Mouse (Mus musculus): ENCODE results near the gene Frrs1. TPM values are rescaled to one million over a fixed set of nuclear protein-coding genes. Genes with fewer than 3 reads are reported as not detected.
"Not testable (repeated sequence)": the region's sequence is repeated elsewhere in the genome, so short reads cannot be mapped to it uniquely, and the experiment has no call there.

Gene Frrs1
- polyA plus RNA-seq (2012; rRNA removed): 2.9 and 4.0 TPM in 2 replicates

GRCm38 (mm10) chr3:116858941-116859685 lies at the start of gene Frrs1:
Gene Frrs1 (plus strand): TSS chr3:116859464.
- TF ChIP-seq CTCF (IDR thresholded peaks at IDR 0.05; ENCODE audit: borderline replicate concordance, extremely low read depth, insufficient read depth, insufficient read length) (no peak), POLR2A (IDR thresholded peaks at IDR 0.05; ENCODE audit: borderline replicate concordance, extremely low read depth, insufficient read depth, insufficient read length, poor library complexity, severe bottlenecking) (no peak)
- no peak for DNase-seq (ENCODE audit: low read depth)

GRCm38 (mm10) chr3:116810351-116810750 lies 48.9 kb upstream of the Frrs1 start:
- DNase-seq (ENCODE audit: low read depth): not testable (repeated sequence)

GRCm38 (mm10) chr3:116812946-116813345 lies 46.3 kb upstream of the Frrs1 start:
- DNase-seq (ENCODE audit: low read depth): no peak
- TF ChIP-seq CTCF (IDR thresholded peaks at IDR 0.05; ENCODE audit: borderline replicate concordance, extremely low read depth, insufficient read depth, insufficient read length) (no peak), POLR2A (IDR thresholded peaks at IDR 0.05; ENCODE audit: borderline replicate concordance, extremely low read depth, insufficient read depth, insufficient read length, poor library complexity, severe bottlenecking) (no peak)

- TF ChIP-seq POLR2A (IDR thresholded peaks at IDR 0.05; ENCODE audit: borderline replicate concordance, extremely low read depth, insufficient read depth, insufficient read length, poor library complexity, severe bottlenecking): no peak
- TF ChIP-seq CTCF (IDR thresholded peaks at IDR 0.05; ENCODE audit: borderline replicate concordance, extremely low read depth, insufficient read depth, insufficient read length): no peak
- peak; percentile 13 for DNase-seq (ENCODE audit: low read depth)
Measured at GRCm38 (mm10) chr3:116815305-116815797, 43.9 kb upstream of the Frrs1 start.

- no peak for TF ChIP-seq POLR2A (IDR thresholded peaks at IDR 0.05; ENCODE audit: borderline replicate concordance, extremely low read depth, insufficient read depth, insufficient read length, poor library complexity, severe bottlenecking)
- no peak for TF ChIP-seq CTCF (IDR thresholded peaks at IDR 0.05; ENCODE audit: borderline replicate concordance, extremely low read depth, insufficient read depth, insufficient read length)
- no peak for DNase-seq (ENCODE audit: low read depth)
Measured at GRCm38 (mm10) chr3:116815916-116816315, 43.3 kb upstream of the Frrs1 start.

GRCm38 (mm10) chr3:116816674-116817215 lies 42.5 kb upstream of the Frrs1 start:
- DNase-seq (ENCODE audit: low read depth): no peak
- TF ChIP-seq POLR2A (IDR thresholded peaks at IDR 0.05; ENCODE audit: borderline replicate concordance, extremely low read depth, insufficient read depth, insufficient read length, poor library complexity, severe bottlenecking) (no peak), CTCF (IDR thresholded peaks at IDR 0.05; ENCODE audit: borderline replicate concordance, extremely low read depth, insufficient read depth, insufficient read length) (no peak)

GRCm38 (mm10) chr3:116817231-116817630 lies 42.0 kb upstream of the Frrs1 start:
- no peak for TF ChIP-seq POLR2A (IDR thresholded peaks at IDR 0.05; ENCODE audit: borderline replicate concordance, extremely low read depth, insufficient read depth, insufficient read length, poor library complexity, severe bottlenecking)
- no peak for TF ChIP-seq CTCF (IDR thresholded peaks at IDR 0.05; ENCODE audit: borderline replicate concordance, extremely low read depth, insufficient read depth, insufficient read length)
- no peak for DNase-seq (ENCODE audit: low read depth)

- no peak for TF ChIP-seq CTCF (IDR thresholded peaks at IDR 0.05; ENCODE audit: borderline replicate concordance, extremely low read depth, insufficient read depth, insufficient read length)
- TF ChIP-seq POLR2A (IDR thresholded peaks at IDR 0.05; ENCODE audit: borderline replicate concordance, extremely low read depth, insufficient read depth, insufficient read length, poor library complexity, severe bottlenecking): no peak
- DNase-seq (ENCODE audit: low read depth): no peak
Measured at GRCm38 (mm10) chr3:116826471-116827215, 32.6 kb upstream of the Frrs1 start.

GRCm38 (mm10) chr3:116829274-116829920 lies 29.9 kb upstream of the Frrs1 start:
- TF ChIP-seq POLR2A (IDR thresholded peaks at IDR 0.05; ENCODE audit: borderline replicate concordance, extremely low read depth, insufficient read depth, insufficient read length, poor library complexity, severe bottlenecking) (no peak), CTCF (IDR thresholded peaks at IDR 0.05; ENCODE audit: borderline replicate concordance, extremely low read depth, insufficient read depth, insufficient read length) (no peak)
- DNase-seq (ENCODE audit: low read depth): no peak

- TF ChIP-seq POLR2A (IDR thresholded peaks at IDR 0.05; ENCODE audit: borderline replicate concordance, extremely low read depth, insufficient read depth, insufficient read length, poor library complexity, severe bottlenecking) (no peak), CTCF (IDR thresholded peaks at IDR 0.05; ENCODE audit: borderline replicate concordance, extremely low read depth, insufficient read depth, insufficient read length) (no peak)
- peak; percentile 69 for DNase-seq (ENCODE audit: low read depth)
Measured at GRCm38 (mm10) chr3:116831324-116831723, 27.9 kb upstream of the Frrs1 start.

Data from brain, embryonic 14.5 days (tissue).